Mouse (Mus musculus): ENCODE results near the gene Ccnf.

DNA sequence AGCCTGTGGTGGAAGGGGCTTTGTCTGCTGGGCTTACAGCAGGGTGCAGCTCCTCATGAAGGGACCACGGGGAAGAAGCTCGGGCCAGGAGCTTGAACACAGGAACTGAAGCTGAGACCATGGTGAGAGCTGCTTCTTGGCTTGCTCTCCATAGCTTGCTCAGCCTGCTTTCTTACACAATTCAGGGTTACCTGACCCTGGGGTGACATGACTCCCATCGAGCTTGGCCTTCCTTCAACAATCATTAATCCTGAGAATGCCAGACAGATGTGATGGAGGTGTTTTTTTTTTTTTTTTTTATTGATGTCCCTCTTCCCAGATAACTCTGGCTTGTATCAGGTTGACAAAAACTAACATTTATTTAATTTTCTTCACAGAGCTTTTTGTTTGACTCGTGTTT is 7.7 kb upstream of the Ccnf start:
- no peak for TF ChIP-seq CTCF (IDR thresholded peaks at IDR 0.05; ENCODE audit: low read depth)
- TF ChIP-seq EP300 (IDR thresholded peaks at IDR 0.05; ENCODE audit: low read depth), result no peak
